Mouse (Mus musculus) ES-CJ7 (cell line): ENCODE results near the gene Metrnl.

Experiments
- DNase-seq: peaks from one replicate; pipeline ENCODE4 v3.0.0; 2011; ENCODE audit warnings: low read depth, low spot score

Metrnl gene

GRCm38 (mm10) chr11:121685491-121686001 lies 15.8 kb upstream of the Metrnl start:
- DNase-seq: no peak

- DNase-seq: no peak
Measured at GRCm38 (mm10) chr11:121686091-121686490, 15.3 kb upstream of the Metrnl start.

- DNase-seq: no peak
Measured at GRCm38 (mm10) chr11:121686674-121687073, 14.7 kb upstream of the Metrnl start.

GRCm38 (mm10) chr11:121688024-121688423 lies 13.3 kb upstream of the Metrnl start:
- DNase-seq: no peak

- DNase-seq: peak; percentile 31
Measured at GRCm38 (mm10) chr11:121695304-121696064, 5.9 kb upstream of the Metrnl start.

- no peak for DNase-seq
Measured at GRCm38 (mm10) chr11:121697271-121697670, 4.1 kb upstream of the Metrnl start.

- no peak for DNase-seq
Measured at GRCm38 (mm10) chr11:121698381-121698955, 2.9 kb upstream of the Metrnl start.

- peak; percentile 53 for DNase-seq
Measured at GRCm38 (mm10) chr11:121702111-121702894, 959 bp downstream of the Metrnl start.

- DNase-seq: peak; percentile 15
Measured at GRCm38 (mm10) chr11:121702895-121703618, 1.7 kb downstream of the Metrnl start.

- no peak for DNase-seq
Measured at GRCm38 (mm10) chr11:121703619-121704215, 2.4 kb downstream of the Metrnl start.

GRCm38 (mm10) chr11:121706521-121707005 lies 5.2 kb downstream of the Metrnl start:
- no peak for DNase-seq

GRCm38 (mm10) chr11:121709278-121709677 lies 7.9 kb downstream of the Metrnl start:
- DNase-seq: no peak

- DNase-seq: no peak
Measured at GRCm38 (mm10) chr11:121710245-121710644, 8.9 kb downstream of the Metrnl start.

- DNase-seq: no peak
Measured at GRCm38 (mm10) chr11:121712987-121713386, 11.6 kb downstream of the Metrnl start.

- no peak for DNase-seq
Measured at GRCm38 (mm10) chr11:121713569-121713968, 12.2 kb downstream of the Metrnl start.

GRCm38 (mm10) chr11:121714745-121715485 lies 13.6 kb downstream of the Metrnl start:
- no peak for DNase-seq

- no peak for DNase-seq
Measured at GRCm38 (mm10) chr11:121717724-121718123, 16.4 kb downstream of the Metrnl start.

- no peak for DNase-seq
Measured at GRCm38 (mm10) chr11:121720752-121721151, 19.4 kb downstream of the Metrnl start.

- DNase-seq: no peak
Measured at GRCm38 (mm10) chr11:121722434-121722833, 21.1 kb downstream of the Metrnl start.

GRCm38 (mm10) chr11:121726625-121727024 lies 25.3 kb downstream of the Metrnl start:
- no peak for DNase-seq
